7 mouse cellular contexts compared by ENCODE assay signal in the genomic region with DNA sequence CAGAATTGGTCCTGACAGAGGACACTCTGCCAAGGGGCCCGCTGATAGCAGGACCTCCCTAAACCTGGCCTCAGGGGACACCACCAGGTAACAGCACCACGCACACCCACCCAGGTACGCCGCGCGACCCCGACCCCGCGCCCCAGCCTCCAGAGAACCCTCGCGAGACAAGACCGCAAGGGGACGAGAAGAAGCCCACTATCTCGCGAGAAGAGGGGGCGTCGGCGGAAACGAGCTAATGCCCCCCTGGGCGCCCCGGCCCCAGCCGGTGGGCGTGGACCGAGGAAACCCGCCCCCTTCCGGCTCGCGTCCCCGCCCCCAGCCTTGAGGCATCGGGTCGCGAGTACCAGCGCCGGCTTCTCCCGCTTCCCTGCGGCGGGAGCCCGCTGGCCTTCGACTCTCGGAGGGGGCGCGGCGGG. TPM values are rescaled to one million over a fixed set of nuclear protein-coding genes. Genes with fewer than 3 reads are reported as not detected.
A peak's percentile ranks its signal among the peaks of the same experiment; 100 is the strongest.
DNase-seq lines count a peak whose midpoint lies in the region; ATAC-seq and TF ChIP-seq lines count a peak whose summit lies in the region.

TSS of gene Casc4 (plus strand) at position 339 of the 419 bp plus-strand sequence.

- ATAC-seq in embryonic facial prominence, embryonic 12.5 days (ENCODE audit: insufficient number of reproducible peaks, insufficient read depth, low FRiP score, low TSS enrichment) = peak; percentile 87
- peak; percentile 96 for ATAC-seq in limb, embryonic 14.5 days (ENCODE audit: low FRiP score, low read depth)
- peak; percentile 98 for ATAC-seq in midbrain, postnatal 0 days (ENCODE audit: low FRiP score)

- H3K36me3 ChIP-seq in embryonic facial prominence, embryonic 12.5 days = no peaks in the 10 kb centered on the region
- H3K36me3 ChIP-seq in limb, embryonic 14.5 days (ENCODE audit: control insufficient read depth, insufficient read depth, low read length) = no peaks in the 10 kb centered on the region
- H3K36me3 ChIP-seq in midbrain, postnatal 0 days (ENCODE audit: insufficient read depth, low read length) = no peaks in the 10 kb centered on the region

- peak within 1 kb of the TSS; percentile 86 for H3K4me3 ChIP-seq in embryonic facial prominence, embryonic 12.5 days
- peak within 1 kb of the TSS; percentile 90 for H3K4me3 ChIP-seq in limb, embryonic 14.5 days (replicated peaks; ENCODE audit: low read length)
- peak within 1 kb of the TSS; percentile 86 for H3K4me3 ChIP-seq in midbrain, postnatal 0 days (ENCODE audit: low read depth, low read length)

- DNase-seq in adrenal gland, postnatal 36 days = peak; percentile 88 to 94
- DNase-seq in heart, adult 9 months (ENCODE audit: low spot score in 2 of 2) = peak; percentile 81
- peak; percentile 86 for DNase-seq in kidney, adult 9 months
- peak; percentile 95 for DNase-seq in limb, embryonic 14.5 days (ENCODE audit: low spot score)
- DNase-seq in midbrain, postnatal 0 days (ENCODE audit: low spot score) = peak; percentile 98
- DNase-seq in spleen, postnatal 14 days (ENCODE audit: low spot score in 2 of 2) = peak; percentile 71 to 76

- H3K9me3 ChIP-seq in embryonic facial prominence, embryonic 12.5 days = no peaks in the 10 kb centered on the region
- H3K9me3 ChIP-seq in limb, embryonic 14.5 days (ENCODE audit: control insufficient read depth, low read length) = no peaks in the 10 kb centered on the region
- H3K9me3 ChIP-seq in midbrain, postnatal 0 days (ENCODE audit: low read length) = no peaks in the 10 kb centered on the region

- TF ChIP-seq CTCF in midbrain, postnatal 0 days (IDR thresholded peaks at IDR 0.05) = peak; percentile 2; the same call in 1 of the 2 replicates

- TF ChIP-seq POLR2A in limb, embryonic 14.5 days (IDR thresholded peaks at IDR 0.05; ENCODE audit: borderline replicate concordance, extremely low read depth, insufficient read depth, insufficient read length) = peak; percentile 78; the same call in 1 of the 2 replicates

- H3K27ac ChIP-seq in embryonic facial prominence, embryonic 12.5 days = peak within 1 kb of the TSS; percentile 55
- peak within 1 kb of the TSS; percentile 71 for H3K27ac ChIP-seq in limb, embryonic 14.5 days (replicated peaks; ENCODE audit: low read depth, low read length)
- peak within 1 kb of the TSS; percentile 95 for H3K27ac ChIP-seq in midbrain, postnatal 0 days (ENCODE audit: low read depth, low read length)

- peaks cover 19% of the 10 kb centered on the region for H3K4me1 ChIP-seq in embryonic facial prominence, embryonic 12.5 days
- H3K4me1 ChIP-seq in limb, embryonic 14.5 days (ENCODE audit: control insufficient read depth, insufficient read depth, low read length) = peaks cover 6% of the 10 kb centered on the region; the same call in 1 of the 2 replicates
- H3K4me1 ChIP-seq in midbrain, postnatal 0 days (ENCODE audit: insufficient read depth, low read length) = no peaks in the 10 kb centered on the region

- peak within 1 kb of the TSS; percentile 79 for H3K9ac ChIP-seq in embryonic facial prominence, embryonic 12.5 days
- H3K9ac ChIP-seq in limb, embryonic 14.5 days (ENCODE audit: low read depth, low read length, severe bottlenecking) = peak within 1 kb of the TSS; percentile 84
- peak within 1 kb of the TSS; percentile 93 for H3K9ac ChIP-seq in midbrain, postnatal 0 days (replicated peaks; ENCODE audit: low read length, poor library complexity, severe bottlenecking)

- no peaks in the 10 kb centered on the region for H3K27me3 ChIP-seq in embryonic facial prominence, embryonic 12.5 days
- H3K27me3 ChIP-seq in limb, embryonic 14.5 days (ENCODE audit: control insufficient read depth, insufficient read depth, low read length) = no peaks in the 10 kb centered on the region
- peaks cover 10% of the 10 kb centered on the region; the same call in 1 of the 2 replicates for H3K27me3 ChIP-seq in midbrain, postnatal 0 days (ENCODE audit: insufficient read depth, low read length)

- peak within 1 kb of the TSS; percentile 80 for H3K4me2 ChIP-seq in embryonic facial prominence, embryonic 12.5 days (replicated peaks)
- H3K4me2 ChIP-seq in limb, embryonic 14.5 days (replicated peaks; ENCODE audit: low read depth, low read length, severe bottlenecking) = peak within 1 kb of the TSS; percentile 73
- H3K4me2 ChIP-seq in midbrain, postnatal 0 days (ENCODE audit: low read depth, low read length, poor library complexity, severe bottlenecking) = peak within 1 kb of the TSS; percentile 76

- WGBS in embryonic facial prominence, embryonic 12.5 days = 1% methylated on average over 38 of the region's 43 CpGs
- 1% methylated on average over 23 of the region's 43 CpGs for WGBS in limb, embryonic 14.5 days
- WGBS in midbrain, postnatal 0 days = 1% methylated on average over 26 of the region's 43 CpGs

RNA-seq across cellular contexts. Expression of gene Casc4, which starts in this region (rescaled TPM):
- total RNA-seq in adrenal gland, postnatal 36 days (2021) = 10 to 100 TPM; 40.5 to 50.6 TPM
- 24.8 and 25.0 TPM in 2 replicates for polyA plus RNA-seq in embryonic facial prominence, embryonic 12.5 days (2016; fragmentation: Nextera tagmentation; extraction: Ambion mirVana)
- polyA plus RNA-seq in limb, embryonic 14.5 days (2012; rRNA removed) = 23.9 and 24.9 TPM in 2 replicates
- polyA plus RNA-seq in limb, embryonic 14.5 days (2014; fragmentation: Nextera tagmentation; extraction: Ambion mirVana) = 22.7 and 23.4 TPM in 2 replicates
- total RNA-seq in midbrain, postnatal 0 days (2014; rRNA removed) = 118 and 127 TPM in 2 replicates
- polyA plus RNA-seq in midbrain, postnatal 0 days (2015; fragmentation: Nextera tagmentation; extraction: Ambion mirVana) = 37.3 and 56.4 TPM in 2 replicates

Comparison
In these comparisons a context has a peak if more than half of its experiments do, and no peak if none do; other contexts are left out.
1. Peak in every context shown above with its lines: DNase-seq, ATAC-seq, H3K4me3 ChIP-seq and H3K27ac ChIP-seq.